Mouse (Mus musculus) frontal cortex, adult 2 months (tissue): ENCODE results near the gene Ptprg. TPM values are rescaled to one million over a fixed set of nuclear protein-coding genes. Genes with fewer than 3 reads are reported as not detected.

Experiments used
- DNase-seq, 2 experiments: peaks; one replicate each; pipeline ENCODE4 v3.0.0; 2022; ENCODE audit warnings: low spot score in 1 of 2; ENCODE audit errors: extremely low spot score in 1 of 2
- polyA plus RNA-seq: library from polyadenylated mRNA; depleted of rRNA; stranded (reverse); fragments of >200 nt; gene quantifications from 2 replicates; pipeline ENCODE4 v1.2.3, GENCODE M21; 2012; rRNA removed

The Ptprg gene
- polyA plus RNA-seq = 28.2 and 37.9 TPM in 2 replicates

DNA sequence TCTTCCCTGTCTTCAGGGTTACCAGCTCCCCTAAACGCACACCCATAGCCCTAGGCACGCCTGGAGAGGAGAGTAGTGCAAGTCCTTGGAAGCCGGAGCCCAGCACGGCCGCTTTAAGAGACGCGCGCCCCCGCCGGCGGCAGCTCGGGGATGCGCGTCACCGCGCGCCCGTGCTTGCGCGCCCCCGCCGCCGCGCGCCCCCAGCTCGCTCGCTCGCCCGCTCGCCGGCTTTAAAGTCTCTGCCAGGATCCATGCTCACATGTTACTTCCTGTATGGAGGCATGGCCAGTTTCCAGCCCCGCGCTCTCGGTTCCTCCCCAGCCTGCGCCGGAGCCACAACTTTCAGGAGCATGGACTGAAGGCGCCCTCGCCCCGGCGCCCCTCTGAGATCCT lies at the start of gene Ptprg:
TSS of gene Ptprg (plus strand) at position 260 of the 393 bp plus-strand sequence.
- DNase-seq = peak; percentile 64 to 91

GRCm38 (mm10) chr14:11503803-11504365 lies 49.4 kb upstream of the Ptprg start:
- peak in 1 of 2 experiments; percentile 9 for DNase-seq

GRCm38 (mm10) chr14:11510173-11510572 lies 43.2 kb upstream of the Ptprg start:
- DNase-seq = no peak

GRCm38 (mm10) chr14:11519171-11519570 lies 34.2 kb upstream of the Ptprg start:
- no peak for DNase-seq

- DNase-seq = no peak
These were observed 30.3 kb upstream of the Ptprg start for GRCm38 (mm10) chr14:11523052-11523451.

DNA sequence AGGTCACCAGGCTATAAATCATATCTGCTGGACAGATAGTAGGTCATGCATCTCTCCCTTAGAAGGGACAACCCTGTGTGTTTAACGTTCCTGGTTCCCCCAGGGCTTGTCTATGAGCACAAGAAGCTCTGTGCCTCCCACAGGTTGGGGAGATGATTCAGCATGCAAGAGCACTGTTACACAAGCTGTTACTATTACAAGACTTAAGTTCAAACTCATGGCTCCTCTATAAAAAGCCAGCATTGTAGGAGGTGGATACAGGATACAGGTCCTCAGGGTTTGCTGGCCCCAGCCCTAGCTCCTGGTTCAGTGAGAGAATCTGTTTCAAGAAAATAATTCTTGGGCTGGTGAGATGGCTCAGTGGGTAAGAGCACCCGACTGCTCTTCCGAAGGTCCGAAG lies 23.7 kb upstream of the Ptprg start:
- peak in 1 of 2 experiments; percentile 6 for DNase-seq

DNA sequence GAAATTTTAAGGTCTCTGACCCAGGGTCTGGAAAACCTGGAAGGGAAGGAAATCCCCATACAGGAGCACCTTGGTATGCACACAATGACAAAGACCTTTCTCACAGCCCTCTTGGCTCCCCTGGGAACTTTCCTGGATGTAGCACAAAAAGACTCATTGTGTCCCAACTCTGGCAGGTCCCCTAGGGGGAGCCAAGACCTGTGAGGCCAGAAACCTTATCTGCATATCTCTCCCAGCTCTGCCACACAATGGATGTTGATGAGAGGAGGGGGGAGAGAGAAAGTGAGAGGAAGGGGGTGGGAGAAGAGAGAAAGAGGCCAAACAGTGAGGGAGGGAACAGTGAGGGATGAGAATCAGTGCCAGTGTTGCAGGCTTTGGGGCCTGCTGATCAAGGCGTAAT lies 18.9 kb upstream of the Ptprg start:
- no peak for DNase-seq

DNA sequence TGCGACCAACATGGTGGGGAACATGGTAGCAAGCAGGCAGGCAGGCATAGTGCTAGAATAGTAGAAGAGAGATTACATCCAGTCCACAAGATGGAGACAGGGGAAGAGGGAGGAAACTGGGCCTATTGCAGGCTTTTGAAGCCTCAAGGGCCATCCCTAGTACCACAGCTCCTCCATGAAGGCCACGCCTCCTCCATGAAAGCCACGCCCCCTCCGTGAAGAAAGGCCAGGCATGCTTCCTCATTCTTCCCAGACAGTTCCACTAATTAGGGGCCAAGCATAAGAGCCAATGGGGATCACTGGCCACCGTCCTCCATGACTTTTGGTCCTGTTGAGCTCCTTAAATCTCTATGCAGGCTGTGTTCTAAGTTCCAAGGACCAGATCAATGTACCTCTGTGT lies 17.2 kb upstream of the Ptprg start:
- no peak for DNase-seq

DNA sequence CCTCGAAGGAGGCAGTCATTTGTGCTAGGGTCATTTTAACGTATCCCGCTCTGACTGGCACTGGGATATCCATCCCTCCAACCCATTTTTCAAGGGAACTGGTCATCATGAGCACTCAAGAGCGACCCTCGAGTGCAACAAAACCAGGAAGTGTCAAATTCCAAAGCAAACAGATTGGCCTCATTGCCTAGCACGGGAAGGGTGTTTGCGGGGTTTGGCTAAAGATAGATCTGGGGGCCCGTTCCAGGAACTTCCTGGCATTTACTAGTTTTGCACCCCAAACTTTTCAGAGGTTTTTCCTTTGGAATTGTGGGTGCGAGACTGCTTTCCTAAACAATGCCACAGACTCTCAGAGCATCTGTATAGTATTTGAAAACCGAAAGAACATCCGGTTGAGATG lies 1.4 kb upstream of the Ptprg start:
- DNase-seq = no peak

- DNase-seq = peak in 1 of 2 experiments; percentile 28
These were observed 635 bp upstream of the Ptprg start for GRCm38 (mm10) chr14:11552521-11553272.

DNA sequence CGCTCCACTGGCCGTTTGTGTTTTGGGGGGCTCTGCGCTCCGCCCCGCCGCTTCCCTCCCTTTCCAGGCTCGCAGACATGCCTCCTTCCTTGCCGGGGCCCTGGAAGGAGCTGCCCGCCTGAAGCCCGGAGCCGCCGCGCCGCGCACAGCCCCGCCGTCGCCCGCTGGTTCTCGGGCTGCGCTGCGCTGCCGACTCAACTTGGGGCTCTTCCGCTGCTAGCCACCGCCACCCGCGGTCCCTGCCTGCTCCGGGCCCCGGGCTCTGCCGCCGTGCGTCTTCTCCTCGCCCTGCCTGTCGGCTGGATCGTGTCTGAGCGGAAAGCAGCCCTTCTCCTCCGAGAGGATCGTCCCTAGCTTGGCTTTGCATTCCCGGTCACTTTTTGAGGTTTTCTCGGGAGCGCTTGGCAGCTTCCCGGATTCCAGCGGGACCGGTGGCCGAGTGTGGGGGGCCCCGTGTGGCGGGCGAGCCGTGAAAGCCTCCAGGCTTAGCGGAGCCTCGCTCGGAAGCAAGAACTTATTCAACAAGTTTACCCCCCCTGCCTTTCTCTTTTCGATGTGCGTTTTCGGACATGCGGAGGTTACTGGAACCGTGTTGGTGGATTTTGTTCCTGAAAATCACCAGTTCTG lies 460 bp downstream of the Ptprg start:
- DNase-seq = peak in 1 of 2 experiments; percentile 39

DNA sequence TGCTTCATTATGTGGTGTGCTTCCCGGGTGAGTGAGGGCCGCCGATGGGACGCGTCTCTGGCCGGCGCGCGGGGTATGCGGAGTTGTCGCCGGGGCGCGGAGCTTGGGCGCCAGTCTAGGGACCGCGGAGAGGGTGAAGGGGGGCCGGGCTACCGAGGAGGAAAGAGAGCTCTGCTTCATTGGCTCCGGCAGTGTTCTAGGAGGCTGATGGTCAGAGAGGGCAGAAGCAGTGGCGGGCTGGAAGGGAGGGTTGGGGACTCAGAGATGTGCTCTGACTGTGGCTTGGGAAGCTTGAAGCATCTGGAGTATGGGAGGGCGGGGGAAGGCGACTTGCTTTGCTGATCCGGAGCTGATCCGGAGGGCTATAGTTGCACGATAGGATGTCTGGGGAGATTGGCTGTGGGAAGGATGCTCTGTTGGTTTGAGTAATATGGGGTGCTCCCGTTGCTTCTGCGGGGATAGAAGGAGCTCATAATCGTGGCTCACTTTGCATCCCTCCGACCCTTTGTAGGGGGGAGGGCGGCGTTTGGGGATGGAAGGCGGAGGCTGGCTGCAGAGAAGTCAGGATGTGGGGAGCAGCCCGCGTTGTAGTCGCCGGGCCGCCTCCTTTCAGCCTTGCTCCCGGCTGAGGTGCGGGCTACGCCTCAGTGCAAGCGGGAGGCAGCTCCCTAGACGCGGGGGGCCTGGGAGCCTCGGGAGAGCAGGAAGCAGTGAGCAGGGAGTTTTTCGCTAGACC lies 1.1 kb downstream of the Ptprg start:
- peak; percentile 21 to 56 for DNase-seq

DNA sequence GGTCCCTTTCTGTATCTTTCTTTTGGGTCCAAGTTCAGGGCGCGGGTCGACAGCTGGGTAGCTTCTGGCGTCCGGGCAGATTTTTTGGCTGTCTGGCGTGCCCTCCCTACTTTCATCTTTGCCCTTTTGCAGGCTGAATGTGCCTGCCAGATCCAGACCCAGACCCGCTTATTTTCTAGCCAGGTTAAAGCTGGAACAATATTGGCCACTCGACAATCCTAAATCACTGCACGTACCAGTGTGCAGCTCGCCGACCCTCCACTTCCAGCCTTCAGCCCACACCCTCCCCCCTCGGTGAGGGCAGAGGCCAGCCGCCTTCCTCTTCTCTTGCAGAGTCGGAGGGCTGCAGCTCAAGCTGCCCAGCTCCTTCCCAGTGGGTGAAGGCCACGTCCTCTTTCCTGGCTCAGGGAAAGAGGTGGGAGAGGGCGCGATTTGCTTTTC lies 1.7 kb downstream of the Ptprg start:
- peak in 1 of 2 experiments; percentile 35 for DNase-seq

GRCm38 (mm10) chr14:11555521-11556355 lies 2.4 kb downstream of the Ptprg start:
- DNase-seq = peak in 1 of 2 experiments; percentile 53

- DNase-seq = peak; percentile 53 to 81
These were observed 3.2 kb downstream of the Ptprg start for GRCm38 (mm10) chr14:11556356-11557130.

GRCm38 (mm10) chr14:11558496-11558895 lies 5.2 kb downstream of the Ptprg start:
- no peak for DNase-seq

GRCm38 (mm10) chr14:11560641-11561232 lies 7.4 kb downstream of the Ptprg start:
- no peak for DNase-seq

DNA sequence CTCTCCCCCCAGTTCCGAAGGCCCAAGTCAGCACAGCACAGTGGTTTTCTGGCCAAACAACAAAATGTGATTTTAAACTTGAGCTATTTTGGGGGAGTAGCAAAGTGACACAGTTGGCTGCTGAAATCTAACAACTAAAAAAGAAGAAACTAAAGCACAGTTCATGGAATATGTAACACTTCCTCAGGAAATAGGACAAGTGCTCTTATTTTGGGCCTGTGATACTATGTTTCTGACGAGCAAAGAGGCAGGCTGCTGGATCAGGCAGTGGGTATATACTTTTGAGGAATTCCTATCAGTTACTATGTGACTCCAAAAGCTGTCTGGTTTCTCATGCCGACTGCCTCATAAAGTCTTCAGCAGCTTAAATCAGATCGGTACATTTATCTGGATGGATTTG lies 8.1 kb downstream of the Ptprg start:
- peak in 1 of 2 experiments; percentile 31 for DNase-seq

- peak; percentile 36 to 62 for DNase-seq
These were observed 9.5 kb downstream of the Ptprg start for GRCm38 (mm10) chr14:11562870-11563269.
